ENCODE assay signal across 23 mouse cellular contexts in genomic region chr3:105366806-105367205, GRCm38 (mm10).
DNase-seq lines count a peak whose midpoint lies in the region; ATAC-seq lines count a peak whose summit lies in the region.
"Had no signal": no experiment of that assay in that cellular context is flagged by ENCODE, and none has a peak within 500 bp of the region (broad histone marks: within the 10 kb centered on the region; RNA-seq: fewer than 3 reads in every experiment).

No protein-coding gene starts in this region.

- no peaks in the 10 kb centered on the region for H3K36me3 ChIP-seq in forebrain, embryonic 10.5 days (replicated peaks)
- H3K36me3 ChIP-seq in forebrain, embryonic 11.5 days (ENCODE audit: control insufficient read depth, insufficient read depth, low read length): no peaks in the 10 kb centered on the region
- no peaks in the 10 kb centered on the region for H3K36me3 ChIP-seq in heart, embryonic 10.5 days
- H3K36me3 ChIP-seq in heart, embryonic 11.5 days (ENCODE audit: control insufficient read depth, insufficient read depth, low read length): no peaks in the 10 kb centered on the region
- H3K36me3 ChIP-seq: embryonic facial prominence, embryonic 10.5 days; embryonic facial prominence, embryonic 12.5 days; forebrain, embryonic 15.5 days; G1E had no signal

- WGBS in forebrain, embryonic 10.5 days: 86% methylated on average over 6 of the region's 6 CpGs
- 81% methylated on average over 6 of the region's 6 CpGs for whole genome bisulfite sequencing in forebrain, embryonic 11.5 days
- 83% methylated on average over 6 of the region's 6 CpGs for WGBS in heart, embryonic 10.5 days
- WGBS in heart, embryonic 11.5 days (ENCODE audit: insufficient replicate concordance): 82% methylated on average over 6 of the region's 6 CpGs

- no peak overlapping the region for H3K27ac ChIP-seq in forebrain, embryonic 10.5 days
- no peak overlapping the region for H3K27ac ChIP-seq in forebrain, embryonic 11.5 days (ENCODE audit: low read depth, low read length)
- H3K27ac ChIP-seq in heart, embryonic 10.5 days: peak overlapping the region; percentile 10; the same call in 1 of the 2 replicates
- no peak overlapping the region for H3K27ac ChIP-seq in heart, embryonic 11.5 days (ENCODE audit: low read depth, low read length)
- H3K27ac ChIP-seq: embryonic facial prominence, embryonic 10.5 days; embryonic facial prominence, embryonic 12.5 days; forebrain, embryonic 13.5 days; forebrain, embryonic 15.5 days had no signal

- no peak overlapping the region for H3K9ac ChIP-seq in forebrain, embryonic 11.5 days (ENCODE audit: low read length)
- H3K9ac ChIP-seq in heart, embryonic 11.5 days (ENCODE audit: low read depth, low read length): no peak overlapping the region
- H3K9ac ChIP-seq: embryonic facial prominence, embryonic 12.5 days; forebrain, embryonic 13.5 days; forebrain, embryonic 15.5 days; forebrain, postnatal 0 days had no signal

- H3K4me2 ChIP-seq in forebrain, embryonic 11.5 days (ENCODE audit: low read depth, low read length, severe bottlenecking): no peak overlapping the region
- H3K4me2 ChIP-seq in heart, embryonic 11.5 days: no peak overlapping the region
- H3K4me2 ChIP-seq: embryonic facial prominence, embryonic 12.5 days; forebrain, embryonic 13.5 days; forebrain, embryonic 15.5 days had no signal

- H3K4me1 ChIP-seq in forebrain, embryonic 10.5 days: peaks cover 11% of the 10 kb centered on the region; the same call in 1 of the 2 replicates
- no peaks in the 10 kb centered on the region for H3K4me1 ChIP-seq in forebrain, embryonic 11.5 days (replicated peaks; ENCODE audit: control insufficient read depth, insufficient read depth, low read length)
- peaks cover 26% of the 10 kb centered on the region for H3K4me1 ChIP-seq in heart, embryonic 10.5 days
- H3K4me1 ChIP-seq in heart, embryonic 11.5 days (ENCODE audit: control insufficient read depth, insufficient read depth, low read length): peaks cover 6% of the 10 kb centered on the region; the same call in 1 of the 2 replicates
- H3K4me1 ChIP-seq: embryonic facial prominence, embryonic 10.5 days had no signal

- H3K9me3 ChIP-seq in forebrain, embryonic 10.5 days: no peaks in the 10 kb centered on the region
- no peaks in the 10 kb centered on the region for H3K9me3 ChIP-seq in forebrain, embryonic 11.5 days (ENCODE audit: control insufficient read depth, low read length)
- no peaks in the 10 kb centered on the region for H3K9me3 ChIP-seq in heart, embryonic 10.5 days
- H3K9me3 ChIP-seq in heart, embryonic 11.5 days (replicated peaks; ENCODE audit: control insufficient read depth, low read length): no peaks in the 10 kb centered on the region
- H3K9me3 ChIP-seq: embryonic facial prominence, embryonic 10.5 days; embryonic facial prominence, embryonic 12.5 days; forebrain, embryonic 13.5 days; forebrain, embryonic 15.5 days; G1E had no signal

- no peak for ATAC-seq in forebrain, embryonic 11.5 days (replicated peaks; ENCODE audit: low FRiP score)
- ATAC-seq in heart, embryonic 11.5 days (replicated peaks; ENCODE audit: insufficient number of reproducible peaks, low FRiP score, low TSS enrichment): no peak
- ATAC-seq: activated CD4-positive, CD25-positive, alpha-beta regulatory T cell, adult 4 months; CD4-positive, CD25-positive, alpha-beta regulatory T cell, adult 4 months; forebrain, embryonic 13.5 days; forebrain, embryonic 15.5 days; Patski had no signal

- no peaks in the 10 kb centered on the region for H3K27me3 ChIP-seq in forebrain, embryonic 10.5 days (ENCODE audit: poor library complexity, severe bottlenecking)
- no peaks in the 10 kb centered on the region for H3K27me3 ChIP-seq in forebrain, embryonic 11.5 days (ENCODE audit: control insufficient read depth, insufficient read depth, low read length)
- no peaks in the 10 kb centered on the region for H3K27me3 ChIP-seq in heart, embryonic 10.5 days (ENCODE audit: insufficient read depth, poor library complexity, severe bottlenecking)
- no peaks in the 10 kb centered on the region for H3K27me3 ChIP-seq in heart, embryonic 11.5 days (ENCODE audit: control insufficient read depth, insufficient read depth, low read length)
- H3K27me3 ChIP-seq: embryonic facial prominence, embryonic 12.5 days; forebrain, embryonic 13.5 days; forebrain, embryonic 15.5 days had no signal

- DNase-seq in forebrain, embryonic 10.5 days (ENCODE audit: extremely low spot score, low spot score): peak; percentile 5
- DNase-seq in forebrain, embryonic 11.5 days (ENCODE audit: low spot score): no peak
- peak; percentile 61 for DNase-seq in heart, embryonic 10.5 days (ENCODE audit: low spot score)
- peak; percentile 39 for DNase-seq in retina, postnatal 1 day
- DNase-seq in retina, embryonic 14.5 days (ENCODE audit: low spot score): no peak
- DNase-seq: adrenal gland, adult 8-10 months; adrenal gland, postnatal 14 days; adrenal gland, postnatal 36 days; B cell, adult 2 months; cerebellum, adult 11-12 months; cerebellum, adult 2 months; cerebellum, adult 9-10 months; cerebellum, postnatal 25 days; forebrain, postnatal 0 days had no signal

- no peak overlapping the region for H3K4me3 ChIP-seq in forebrain, embryonic 10.5 days
- no peak overlapping the region for H3K4me3 ChIP-seq in forebrain, embryonic 11.5 days (ENCODE audit: low read depth, low read length)
- no peak overlapping the region for H3K4me3 ChIP-seq in heart, embryonic 10.5 days
- no peak overlapping the region for H3K4me3 ChIP-seq in heart, embryonic 11.5 days (ENCODE audit: low read depth, low read length)
- H3K4me3 ChIP-seq: embryonic facial prominence, embryonic 10.5 days; embryonic facial prominence, embryonic 12.5 days; forebrain, embryonic 13.5 days; forebrain, embryonic 15.5 days had no signal

Comparison
In these comparisons a context has a peak if more than half of its experiments do, and no peak if none do; other contexts are left out.
1. DNase-seq: peak in forebrain, embryonic 10.5 days (single experiment), heart, embryonic 10.5 days (single experiment) and retina, postnatal 1 day (single experiment); none in forebrain, embryonic 11.5 days (single experiment) and retina, embryonic 14.5 days (single experiment).